Mouse (Mus musculus) mouse trophoblast stem cell (cell line): ENCODE measurements around the gene Tbc1d22a.
"Not testable (repeated sequence)": the region's sequence is repeated elsewhere in the genome, so short reads cannot be mapped to it uniquely, and the experiment has no call there.

Experiments used
- in situ Hi-C, 2 experiments: fragments of 300-500 bp; cut with MseI, MboI; formaldehyde crosslinking; loops; 2 replicates in 1 of 2; 3 replicates in 1 of 2; pipeline ENCODE4 v1.15.1; 2025

The Tbc1d22a gene

GRCm38 (mm10) chr15:86213753-86214548 is at the start of gene Tbc1d22a:
TSS of gene Tbc1d22a (plus strand) at chr15:86214459.
- in situ Hi-C loops, result no loop called here

DNA sequence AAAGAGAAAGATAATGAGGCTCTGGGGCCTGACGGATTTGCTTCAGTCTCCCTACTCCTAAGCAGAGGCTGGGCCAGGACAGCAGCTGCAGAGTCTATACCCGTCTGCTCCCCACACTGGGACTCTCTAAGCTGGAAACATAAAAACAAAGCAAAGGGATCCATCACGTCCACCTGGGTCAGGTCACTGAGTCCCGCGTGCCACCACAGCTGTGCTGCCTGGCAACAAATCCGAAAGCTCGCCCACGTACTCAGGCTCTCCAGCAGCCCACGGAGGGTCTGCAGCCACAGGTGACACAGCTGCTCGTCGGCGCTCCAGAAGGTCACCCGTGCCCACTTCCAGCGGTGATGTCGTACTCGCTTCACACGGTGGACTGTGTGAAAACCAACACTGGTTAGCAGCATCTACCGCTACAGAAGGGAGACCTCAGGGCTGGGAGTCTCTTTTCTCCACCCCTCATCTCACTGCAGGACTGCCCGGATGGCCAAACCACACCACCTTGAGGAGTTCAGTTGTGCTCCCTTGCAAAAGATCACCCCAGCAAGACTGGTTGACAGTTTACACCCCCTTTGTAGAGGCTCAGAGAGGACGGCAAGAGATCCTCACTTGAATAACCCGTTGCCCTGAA is 49.4 kb upstream of the Tbc1d22a start:
- in situ Hi-C loops, result no loop called here

- in situ Hi-C loops, result no loop called here
These were observed 48.3 kb upstream of the Tbc1d22a start for GRCm38 (mm10) chr15:86165811-86166590.

DNA sequence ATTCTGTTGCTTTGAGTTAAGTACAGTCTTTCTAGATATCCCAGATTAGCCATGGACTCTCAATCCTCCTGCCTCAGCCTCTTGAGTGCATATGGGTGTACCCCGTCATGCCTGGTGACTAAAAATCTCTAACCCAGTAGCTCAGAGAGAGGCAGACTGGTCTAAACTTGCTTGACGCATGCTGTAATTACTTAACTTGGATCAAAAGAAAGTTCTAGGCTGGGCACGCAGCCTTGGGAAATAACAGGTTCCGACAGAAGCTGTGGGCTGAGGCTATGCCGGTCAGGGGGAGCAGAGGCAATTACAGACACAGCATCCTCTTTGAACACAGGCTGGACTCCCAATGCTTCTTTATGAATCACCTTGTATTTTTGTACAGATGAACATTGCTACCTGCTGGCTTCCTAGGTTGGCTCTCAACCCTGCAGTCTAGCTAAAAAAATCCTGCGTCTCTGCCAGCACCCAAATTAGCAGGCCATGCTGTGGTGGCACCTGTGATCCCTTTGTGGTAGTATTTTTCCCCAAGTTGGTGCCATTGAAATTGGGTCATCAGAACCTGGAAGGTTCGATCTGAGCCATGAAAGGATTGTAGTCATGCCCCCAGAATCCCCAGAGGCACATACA is 47.1 kb upstream of the Tbc1d22a start:
- in situ Hi-C loops, result no loop called here

DNA sequence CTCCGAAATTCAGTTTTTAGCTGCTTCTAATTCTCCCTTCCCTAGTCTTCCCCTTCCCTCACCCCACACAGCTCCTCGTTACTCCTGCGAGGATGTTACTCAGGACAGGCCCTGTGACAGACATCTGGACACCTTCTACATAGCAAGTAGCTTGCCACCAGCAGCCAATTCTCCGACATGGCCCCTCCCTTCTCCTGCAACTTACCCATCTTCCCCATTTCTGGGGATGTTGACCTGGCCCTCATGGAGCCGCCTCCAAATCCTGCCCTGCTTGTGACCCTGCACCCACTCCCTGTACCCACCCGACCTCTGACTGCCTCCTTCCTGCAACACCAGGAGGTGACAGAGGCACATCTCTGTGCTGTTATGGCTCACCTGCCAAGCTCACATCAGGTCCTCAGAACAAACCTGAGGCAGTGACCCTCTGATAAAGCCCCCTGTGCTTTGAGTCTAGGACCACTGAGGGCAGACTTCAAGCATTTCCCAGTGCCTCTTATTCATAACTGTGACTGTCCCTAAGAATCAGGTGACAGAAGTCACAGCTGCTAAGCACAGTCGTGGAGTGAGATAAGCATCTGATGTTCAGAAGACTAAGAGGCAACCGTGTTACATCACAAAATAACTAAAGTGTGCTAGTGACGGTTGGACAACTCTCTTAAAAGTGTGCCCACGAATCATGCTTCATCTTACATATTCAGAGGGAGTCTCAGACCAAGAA is 46.3 kb upstream of the Tbc1d22a start:
- in situ Hi-C loops, result no loop called here

DNA sequence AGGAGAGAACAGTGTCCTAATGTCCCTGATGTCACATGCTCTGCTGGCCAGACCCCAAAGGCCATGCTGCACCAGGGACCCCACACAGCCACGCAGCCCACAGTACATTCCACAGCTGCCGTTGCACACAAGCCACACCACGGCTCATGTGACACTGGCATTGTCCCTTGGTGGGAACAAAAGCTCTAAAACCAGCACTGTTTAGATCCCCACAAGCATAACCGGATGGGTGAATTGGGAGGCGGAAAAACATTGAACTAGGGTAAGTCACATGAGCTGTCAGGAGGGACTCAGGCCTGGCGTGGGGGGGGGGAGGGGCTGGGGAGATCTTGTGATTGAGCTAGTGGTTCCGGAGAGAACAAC is 45.8 kb upstream of the Tbc1d22a start:
- in situ Hi-C loops, result no loop called here

DNA sequence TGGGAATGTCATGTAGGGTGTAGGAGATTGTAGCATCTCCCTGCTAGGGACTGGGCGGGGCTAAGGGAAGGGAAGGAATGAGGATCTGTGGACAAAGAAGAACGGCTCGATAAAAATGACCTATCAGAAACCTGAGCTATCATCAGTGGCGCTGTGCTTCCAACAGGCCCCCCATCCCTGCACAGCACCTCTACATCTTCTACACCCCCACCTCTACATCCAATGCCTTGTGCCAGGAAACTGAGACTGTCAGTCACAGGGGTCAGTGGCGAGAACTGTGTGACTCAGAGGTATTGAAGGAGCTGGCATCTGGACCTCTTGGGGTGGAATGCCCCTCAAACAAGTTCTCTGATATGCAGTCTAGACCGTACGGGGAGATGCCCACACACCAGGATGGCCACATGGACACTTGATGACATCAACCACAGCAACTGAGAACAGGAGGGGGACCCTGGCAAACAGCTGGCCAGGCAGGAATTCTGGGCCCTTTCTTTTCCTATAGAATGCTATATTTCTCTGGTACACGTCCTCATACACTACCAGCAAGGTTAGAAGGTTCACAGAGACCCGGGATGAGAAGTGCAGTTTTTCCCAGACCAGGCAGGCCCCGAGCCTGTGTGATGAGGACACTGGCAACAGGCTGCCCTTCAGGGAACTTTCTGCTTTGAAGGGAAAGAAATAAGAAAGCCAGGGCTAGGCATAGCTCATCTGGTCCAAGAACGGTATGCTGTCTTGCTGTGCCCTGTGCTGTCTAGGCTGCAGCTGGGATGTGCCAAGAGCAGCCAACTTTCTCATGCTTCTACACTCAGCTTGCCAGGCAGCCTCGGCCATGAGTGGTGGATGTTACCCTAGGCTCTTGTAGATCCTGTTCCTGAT is 45.1 kb upstream of the Tbc1d22a start:
- in situ Hi-C loops, result no loop called here

GRCm38 (mm10) chr15:86169817-86170110 is 44.5 kb upstream of the Tbc1d22a start:
- in situ Hi-C loops, result no loop called here

- in situ Hi-C loops, result no loop called here
These were observed 42.9 kb upstream of the Tbc1d22a start for GRCm38 (mm10) chr15:86171316-86171715.

DNA sequence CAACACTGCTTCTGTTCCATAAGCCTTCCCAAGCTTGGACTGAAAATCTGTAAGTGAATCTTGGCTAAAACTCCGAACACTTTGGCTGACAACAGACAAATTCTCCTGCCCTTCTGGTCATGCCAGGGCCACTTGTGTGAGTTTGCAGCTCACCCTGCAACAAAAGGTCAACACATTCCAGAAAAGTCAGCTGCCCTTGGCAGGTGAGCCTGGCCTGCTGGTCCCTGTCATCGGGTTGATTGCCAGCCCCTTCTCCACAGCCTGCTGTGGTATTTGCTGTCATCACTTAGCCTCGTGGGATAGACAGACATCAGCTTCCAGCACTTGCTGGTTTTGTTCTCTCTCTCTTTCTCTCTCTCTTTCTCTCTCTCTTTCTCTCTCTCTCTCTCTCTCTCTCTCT is 42.1 kb upstream of the Tbc1d22a start:
- in situ Hi-C loops, result no loop called here

DNA sequence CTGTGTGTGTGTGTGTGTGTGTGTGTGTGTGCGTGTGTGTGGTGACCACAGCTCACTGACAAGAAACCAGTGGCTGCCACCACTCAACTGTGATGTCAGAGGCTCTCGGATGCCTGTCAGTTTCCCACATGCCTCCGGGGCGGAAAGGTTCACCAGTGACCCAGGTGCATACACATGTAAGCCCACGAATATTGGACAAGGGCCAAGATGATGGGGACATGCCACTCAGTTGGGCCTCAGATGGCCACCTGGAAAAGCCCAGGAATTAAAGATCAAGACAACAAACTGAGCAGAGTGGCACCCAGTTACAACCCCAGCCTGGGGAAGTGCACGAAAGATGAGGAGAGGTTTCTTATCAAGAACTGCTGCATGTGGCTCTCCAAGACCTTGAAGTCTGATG is 41.7 kb upstream of the Tbc1d22a start:
- in situ Hi-C loops, result no loop called here

- in situ Hi-C loops, result no loop called here
These were observed 40.9 kb upstream of the Tbc1d22a start for GRCm38 (mm10) chr15:86173136-86173985.

GRCm38 (mm10) chr15:86175253-86176050 is 38.8 kb upstream of the Tbc1d22a start:
- in situ Hi-C loops, result no loop called here

- in situ Hi-C loops, result no loop called here
These were observed 38.1 kb upstream of the Tbc1d22a start for GRCm38 (mm10) chr15:86176166-86176565.

GRCm38 (mm10) chr15:86176771-86177702 is 37.2 kb upstream of the Tbc1d22a start:
- in situ Hi-C loops, result no loop called here

- in situ Hi-C loops, result not testable (repeated sequence)
These were observed 36.5 kb upstream of the Tbc1d22a start for GRCm38 (mm10) chr15:86177703-86178251.

GRCm38 (mm10) chr15:86178594-86178993 is 35.7 kb upstream of the Tbc1d22a start:
- in situ Hi-C loops, result no loop called here
